Mouse (Mus musculus) erythroblast, embryonic 14.5 days (primary cell): ENCODE measurements around the gene Tex2. TPM values are rescaled to one million over a fixed set of nuclear protein-coding genes. Genes with fewer than 3 reads are reported as not detected.
A peak's percentile ranks its signal among the peaks of the same experiment; 100 is the strongest.
"Not testable (repeated sequence)": the region's sequence is repeated elsewhere in the genome, so short reads cannot be mapped to it uniquely, and the experiment has no call there.

Experiments
- H3K27me3 ChIP-seq: 2 replicates; pipeline ENCODE4 v1.6.1; 2012; ENCODE audit warnings: inconsistent platforms; ENCODE audit not compliant: control insufficient read depth
- H3K36me3 ChIP-seq: 2 replicates; pipeline ENCODE4 v1.6.1; 2012; ENCODE audit warnings: mild to moderate bottlenecking, inconsistent platforms; ENCODE audit not compliant: control insufficient read depth
- H3K4me1 ChIP-seq: 2 replicates; pipeline ENCODE4 v1.6.1; 2012; ENCODE audit warnings: inconsistent platforms; ENCODE audit not compliant: control insufficient read depth
- H3K4me3 ChIP-seq: replicated peaks from 2 replicates; pipeline ENCODE3; 2012; ENCODE audit warnings: moderate library complexity, mild to moderate bottlenecking, inconsistent platforms
- H3K9me3 ChIP-seq: 2 replicates; pipeline ENCODE4 v1.6.1; 2012; ENCODE audit warnings: low read length, inconsistent platforms, mixed read lengths; ENCODE audit not compliant: control insufficient read depth
- GATA1 ChIP-seq: IDR thresholded peaks from 2 replicates; pipeline ENCODE4 v1.6.1; 2012; ENCODE audit warnings: low read length, inconsistent platforms, mixed read lengths
- TAL1 ChIP-seq: IDR thresholded peaks from 3 replicates; pipeline ENCODE4 v1.6.1; 2012; ENCODE audit warnings: low read length, inconsistent platforms, mixed read lengths
- polyA plus RNA-seq: library from polyadenylated mRNA; stranded (reverse); fragments of >175 nt; gene quantifications from 2 replicates; pipeline ENCODE4 v1.2.3, GENCODE M21; 2012

The Tex2 gene
- polyA plus RNA-seq, 1 experiment: 0.56 TPM

DNA sequence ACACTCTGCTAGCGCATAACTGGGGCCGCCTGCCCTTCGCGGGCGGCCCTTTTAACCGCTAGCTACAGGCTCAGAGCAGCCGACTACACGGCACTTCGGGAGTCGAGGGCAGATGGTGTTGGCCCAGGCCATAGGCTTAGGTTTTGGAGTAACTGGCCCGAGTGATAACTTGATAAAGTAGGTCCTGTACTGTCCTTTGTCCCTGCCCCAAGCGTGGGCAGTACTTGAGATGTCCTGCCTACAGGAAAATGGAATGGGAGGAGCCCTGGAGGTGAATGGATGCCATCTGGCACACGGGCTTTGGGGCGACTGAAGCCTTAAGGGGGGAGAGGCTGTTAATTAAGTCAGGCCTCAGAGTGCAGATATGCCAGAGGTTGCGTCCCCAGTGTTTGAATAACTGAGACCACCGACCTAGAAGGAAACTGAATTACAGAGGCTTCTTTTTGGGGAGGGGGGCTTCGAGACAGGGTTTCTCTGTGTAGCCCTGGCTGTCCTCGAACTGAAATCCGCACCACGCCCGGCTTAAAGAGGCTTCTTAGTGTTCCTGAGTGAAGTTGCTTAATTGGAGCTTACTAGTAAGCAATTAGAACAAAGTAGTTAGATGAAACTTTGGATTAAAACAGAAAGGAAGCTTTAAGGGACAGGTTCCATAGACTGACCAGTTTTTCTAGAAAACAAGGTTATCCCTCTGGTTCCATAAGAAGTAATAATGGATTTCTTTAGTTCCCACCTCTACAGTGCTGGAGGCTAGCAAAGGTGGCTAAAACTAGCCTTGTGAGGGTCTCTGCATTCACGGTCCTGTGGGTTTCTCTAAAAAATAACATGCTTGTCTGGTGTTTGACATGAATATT lies 111.7 kb downstream of the Tex2 start:
- Histone ChIP-seq H3K4me3 (peak overlapping the region; percentile 95), H3K36me3 (peaks cover 15% of the 10 kb centered on the region), H3K27me3 (no peaks in the 10 kb centered on the region), H3K9me3 (no peaks in the 10 kb centered on the region), H3K4me1 (peaks cover 32% of the 10 kb centered on the region)
- TF ChIP-seq TAL1 (no peak), GATA1 (no peak)

DNA sequence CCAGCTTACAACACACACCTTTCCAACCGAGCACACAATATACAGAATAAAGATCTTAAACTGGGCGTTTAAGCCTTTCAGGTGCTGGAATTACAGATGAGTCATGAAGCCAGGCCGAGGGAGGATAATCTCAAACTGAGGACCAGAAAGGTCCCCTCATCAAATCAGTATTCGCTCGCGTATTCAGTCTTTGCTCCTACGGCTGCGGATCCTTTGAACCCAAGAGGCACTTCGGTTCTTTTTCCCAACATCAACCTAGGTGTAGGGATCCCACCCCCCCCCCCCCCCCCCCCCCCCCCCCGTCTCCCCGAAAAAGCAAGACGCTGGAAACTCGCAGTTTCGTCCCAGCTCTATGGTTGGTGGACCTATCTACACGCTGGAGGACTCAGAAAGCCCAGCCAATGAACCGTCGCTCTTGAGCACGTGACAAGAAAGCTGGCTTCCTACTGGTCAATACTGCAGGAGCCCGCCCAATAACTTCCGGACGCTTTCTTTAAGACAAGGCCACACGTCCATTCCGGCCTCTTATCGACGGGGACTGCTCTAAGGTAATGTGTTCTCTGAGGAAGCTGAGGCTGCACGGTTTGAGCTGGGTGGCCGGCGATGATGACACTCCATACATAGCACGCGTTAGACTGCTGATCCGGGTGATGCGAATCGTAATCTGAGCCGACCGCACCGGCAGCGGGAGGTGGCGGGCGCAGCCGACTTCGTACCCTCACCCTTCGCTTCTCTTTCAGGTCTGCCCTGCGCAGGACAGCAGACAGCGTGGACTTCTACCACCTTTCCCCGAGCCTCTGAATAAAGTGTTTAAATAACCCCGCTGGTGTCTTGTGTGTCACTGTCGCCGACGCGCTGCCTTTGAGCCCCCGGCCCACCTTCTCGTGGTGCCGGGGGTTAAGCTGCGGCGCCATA lies 112.6 kb downstream of the Tex2 start:
- peaks cover 35% of the 10 kb centered on the region for H3K4me1 ChIP-seq

DNA sequence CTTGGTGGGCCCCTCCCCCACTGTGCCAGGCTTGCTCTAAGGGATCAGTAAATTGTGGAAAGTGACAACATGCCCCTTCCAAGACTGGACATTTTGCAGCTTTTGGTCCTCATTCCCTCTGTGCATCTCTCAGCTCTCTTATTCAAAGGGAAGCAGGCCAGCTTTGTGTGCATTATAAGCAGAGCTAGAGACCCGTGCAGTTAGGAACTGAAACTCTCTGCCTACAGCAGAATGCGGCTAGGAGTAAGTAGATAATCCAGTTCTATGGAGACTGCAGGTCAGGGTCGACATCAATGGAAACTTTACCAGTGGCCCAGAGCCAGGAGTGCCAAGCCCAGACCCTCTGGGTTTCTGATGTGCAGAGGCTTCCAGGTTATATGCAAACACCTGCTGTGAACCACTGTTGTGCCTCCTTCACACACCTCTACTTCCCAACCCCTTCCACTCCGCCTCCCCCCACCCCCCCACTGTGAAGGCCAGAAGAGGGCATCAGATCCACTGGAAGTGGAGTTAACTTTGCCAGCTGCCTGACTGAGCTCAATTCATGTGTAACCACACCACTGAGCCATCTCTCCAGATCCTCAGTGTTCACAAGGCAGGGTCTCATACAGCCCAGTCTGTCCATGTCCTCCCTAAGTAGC lies 114.4 kb downstream of the Tex2 start:
- Histone ChIP-seq H3K4me3 (no peak overlapping the region), H3K36me3 (peaks cover 9% of the 10 kb centered on the region), H3K27me3 (no peaks in the 10 kb centered on the region), H3K4me1 (peaks cover 35% of the 10 kb centered on the region), H3K9me3 (no peaks in the 10 kb centered on the region)
- TF ChIP-seq TAL1 (no peak), GATA1 (no peak)

More for the DNA sequence above, 112.6 kb downstream of the Tex2 start:
- H3K9me3 ChIP-seq: no peaks in the 10 kb centered on the region
- no peaks in the 10 kb centered on the region for H3K27me3 ChIP-seq
- TF ChIP-seq GATA1 (0 out of 2 replicates have a peak, but pooled peaks have one; percentile 30), TAL1 (no peak)
- peaks cover 9% of the 10 kb centered on the region for H3K36me3 ChIP-seq
- peak overlapping the region; percentile 95 for H3K4me3 ChIP-seq

- no peaks in the 10 kb centered on the region for H3K9me3 ChIP-seq
- no peaks in the 10 kb centered on the region for H3K27me3 ChIP-seq
- TF ChIP-seq TAL1 (no peak), GATA1 (no peak)
- no peak overlapping the region for H3K4me3 ChIP-seq
- peaks cover 30% of the 10 kb centered on the region for H3K4me1 ChIP-seq
- H3K36me3 ChIP-seq: peaks cover 4% of the 10 kb centered on the region
Observed at GRCm38 (mm10) chr11:106497926-106498325, 115.3 kb downstream of the Tex2 start.

DNA sequence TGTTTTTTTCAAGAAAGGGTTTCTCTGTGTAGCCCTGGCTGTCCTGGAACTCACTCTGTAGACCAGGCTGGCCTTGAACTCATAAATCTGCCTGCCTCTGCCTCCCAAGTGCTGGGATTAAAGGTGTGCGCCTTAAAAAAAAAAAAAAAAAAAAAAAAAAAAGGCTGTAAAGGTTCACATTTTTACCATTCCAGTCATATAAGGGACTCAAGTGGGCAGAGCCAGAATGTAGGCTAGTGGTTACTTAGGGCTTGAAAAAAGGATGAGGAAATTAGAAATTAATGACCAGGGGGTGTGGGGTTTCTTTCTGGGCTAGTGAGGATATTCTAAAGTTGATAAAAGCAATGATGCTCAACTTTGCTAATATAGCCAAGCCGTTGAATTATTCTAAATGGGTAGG lies 116.2 kb downstream of the Tex2 start:
- H3K9me3 ChIP-seq, H3K27me3 ChIP-seq, H3K36me3 ChIP-seq, H3K4me3 ChIP-seq: not testable (repeated sequence)
- H3K4me1 ChIP-seq: peaks cover 23% of the 10 kb centered on the region

DNA sequence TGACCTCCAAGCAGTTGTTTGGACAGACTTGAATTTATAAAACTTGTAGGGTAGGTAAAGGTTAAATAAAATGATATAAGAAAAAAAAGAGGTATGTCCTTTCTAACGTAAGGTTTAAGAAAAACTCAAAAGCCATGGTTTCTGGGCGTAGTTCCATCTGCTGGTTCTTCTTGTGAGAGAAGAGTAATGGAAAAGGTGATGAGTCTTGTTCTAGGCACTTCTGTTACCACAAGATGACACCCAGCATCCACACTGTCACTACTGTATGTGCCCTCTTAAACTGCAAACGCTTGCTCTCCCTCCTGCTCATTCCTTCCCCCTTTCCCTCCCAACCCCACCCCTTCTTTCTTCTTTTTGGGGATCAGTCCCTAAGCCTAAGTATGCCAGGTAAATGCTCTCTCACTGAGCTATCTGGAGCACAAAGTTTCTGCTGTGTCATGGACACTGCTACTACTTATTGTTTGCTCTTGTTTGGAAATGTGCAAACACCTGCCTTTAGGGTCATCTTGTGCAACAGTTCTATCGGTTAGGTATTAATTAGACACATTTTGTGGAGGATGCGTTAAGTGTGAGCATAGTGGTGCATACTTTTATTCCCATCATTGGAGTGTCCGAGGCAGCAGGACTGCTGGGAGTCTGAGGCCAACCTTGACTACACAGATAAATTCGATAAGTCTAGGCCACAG lies 120.1 kb downstream of the Tex2 start:
- Histone ChIP-seq H3K4me3 (no peak overlapping the region), H3K4me1 (peaks cover 10% of the 10 kb centered on the region), H3K9me3 (no peaks in the 10 kb centered on the region), H3K27me3 (no peaks in the 10 kb centered on the region), H3K36me3 (no peaks in the 10 kb centered on the region)
- TF ChIP-seq GATA1: no peak
- TF ChIP-seq TAL1: no peak

- Histone ChIP-seq H3K4me1 (peaks cover 17% of the 10 kb centered on the region), H3K36me3 (no peaks in the 10 kb centered on the region), H3K27me3 (no peaks in the 10 kb centered on the region), H3K4me3 (no peak overlapping the region), H3K9me3 (no peaks in the 10 kb centered on the region)
- TF ChIP-seq TAL1: no peak
- no peak for TF ChIP-seq GATA1
Observed at GRCm38 (mm10) chr11:106491393-106491792, 121.8 kb downstream of the Tex2 start.

- H3K27me3 ChIP-seq, H3K9me3 ChIP-seq, H3K4me3 ChIP-seq, H3K36me3 ChIP-seq: not testable (repeated sequence)
- peaks cover 22% of the 10 kb centered on the region for H3K4me1 ChIP-seq
Observed at GRCm38 (mm10) chr11:106490600-106490999, 122.6 kb downstream of the Tex2 start.

- TF ChIP-seq TAL1: no peak
- TF ChIP-seq GATA1: no peak
- no peaks in the 10 kb centered on the region for H3K27me3 ChIP-seq
Observed at GRCm38 (mm10) chr11:106490057-106490456, 123.2 kb downstream of the Tex2 start.

More at GRCm38 (mm10) chr11:106490057-106490456, 123.2 kb downstream of the Tex2 start:
- Histone ChIP-seq H3K9me3 (no peaks in the 10 kb centered on the region), H3K4me1 (peaks cover 27% of the 10 kb centered on the region), H3K4me3 (no peak overlapping the region), H3K36me3 (no peaks in the 10 kb centered on the region)
